Mouse (Mus musculus) ES-Bruce4 (cell line): ENCODE results near the gene Sgms1. TPM values are rescaled to one million over a fixed set of nuclear protein-coding genes. Genes with fewer than 3 reads are reported as not detected.
A peak's percentile ranks its signal among the peaks of the same experiment; 100 is the strongest.

ENCODE experiments used
- H3K27ac ChIP-seq: 2 replicates; pipeline ENCODE4 v1.5.1; 2012; ENCODE audit warnings: low read length, inconsistent platforms; ENCODE audit not compliant: insufficient read depth
- H3K27me3 ChIP-seq: 2 replicates; pipeline ENCODE4 v1.6.1; 2012; ENCODE audit warnings: mild to moderate bottlenecking, low read length, inconsistent platforms; ENCODE audit not compliant: control insufficient read depth, poor library complexity, insufficient read depth, severe bottlenecking
- H3K36me3 ChIP-seq: 2 replicates; pipeline ENCODE4 v1.6.1; 2012; ENCODE audit warnings: inconsistent platforms, mild to moderate bottlenecking, low read length, moderate library complexity; ENCODE audit not compliant: control insufficient read depth, poor library complexity, insufficient read depth, severe bottlenecking
- H3K4me1 ChIP-seq: one replicate; pipeline ENCODE4 v1.8.1; 2011; ENCODE audit warnings: low read length; ENCODE audit not compliant: control insufficient read depth, insufficient read depth
- H3K4me3 ChIP-seq: 2 replicates; pipeline ENCODE4 v1.5.1; 2011; ENCODE audit warnings: low read depth, mild to moderate bottlenecking, low read length
- H3K9ac ChIP-seq: 2 replicates; pipeline ENCODE4 v1.6.1; 2012; ENCODE audit warnings: low read depth, mild to moderate bottlenecking, inconsistent platforms; ENCODE audit not compliant: poor library complexity, severe bottlenecking
- H3K9me3 ChIP-seq: replicated peaks from 2 replicates; pipeline ENCODE4 v1.6.1; 2012; ENCODE audit warnings: mild to moderate bottlenecking, low read length, inconsistent platforms; ENCODE audit not compliant: control insufficient read depth, poor library complexity, insufficient read depth, severe bottlenecking
- CTCF ChIP-seq: IDR thresholded peaks from one replicate; pipeline ENCODE4 v1.8.1; 2011; ENCODE audit warnings: low read depth, low read length
- EP300 ChIP-seq: IDR thresholded peaks from 2 replicates; pipeline ENCODE4 v1.6.1; 2011; ENCODE audit warnings: low read depth, low read length; ENCODE audit not compliant: insufficient read depth
- POLR2A ChIP-seq: IDR thresholded peaks from one replicate; pipeline ENCODE4 v1.8.1; 2011; ENCODE audit warnings: low read length; ENCODE audit not compliant: insufficient read depth
- polyA plus RNA-seq: library from polyadenylated mRNA; stranded (reverse); fragments of >200 nt; gene quantifications from 2 replicates; pipeline ENCODE4 v1.2.4, GENCODE M21; 2011; ENCODE audit warnings: low read depth; ENCODE audit not compliant: missing spikeins, insufficient read depth, insufficient read length

Sgms1 gene
- polyA plus RNA-seq, 1 experiment = 69.7 TPM

DNA sequence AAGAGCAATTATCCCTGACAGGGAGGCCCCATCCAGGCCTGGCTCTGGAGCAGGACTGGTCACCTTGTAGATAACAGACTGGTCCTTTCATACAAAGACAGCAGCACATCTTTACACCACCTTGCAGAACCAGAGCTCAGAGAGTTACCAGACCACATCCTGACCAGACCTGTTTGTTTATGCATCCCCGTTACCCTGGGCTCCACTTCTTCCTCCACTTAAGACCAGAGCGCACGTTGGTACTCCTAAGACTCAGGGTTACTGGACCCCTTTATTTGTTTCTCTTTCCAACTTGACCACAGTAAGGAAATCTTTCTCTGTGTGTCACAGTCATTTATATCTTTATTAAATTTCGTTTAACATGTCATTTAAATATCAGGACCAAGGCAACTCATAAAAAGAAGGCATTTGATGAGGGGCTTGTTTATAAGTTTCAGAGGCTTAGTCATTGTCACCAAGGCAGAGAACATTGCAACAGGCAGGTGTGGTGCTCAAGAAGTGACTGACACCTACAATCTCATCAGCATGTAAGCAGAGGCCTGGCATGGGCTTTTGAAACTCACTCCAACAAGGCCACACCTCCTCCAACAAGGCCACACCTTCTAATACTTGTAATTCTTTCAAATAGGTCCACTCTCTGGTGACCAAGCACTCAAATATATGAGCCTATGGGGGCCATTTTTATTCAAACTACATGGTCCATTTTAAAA is 132.7 kb downstream of the Sgms1 start:
- Histone ChIP-seq H3K4me1 (peaks cover 15% of the 10 kb centered on the region), H3K9me3 (no peaks in the 10 kb centered on the region), H3K27ac (peak overlapping the region; percentile 51), H3K4me3 (no peak overlapping the region), H3K9ac (no peak overlapping the region), H3K36me3 (no peaks in the 10 kb centered on the region), H3K27me3 (no peaks in the 10 kb centered on the region)
- no peak for TF ChIP-seq EP300
- TF ChIP-seq CTCF = no peak
- TF ChIP-seq POLR2A = no peak

DNA sequence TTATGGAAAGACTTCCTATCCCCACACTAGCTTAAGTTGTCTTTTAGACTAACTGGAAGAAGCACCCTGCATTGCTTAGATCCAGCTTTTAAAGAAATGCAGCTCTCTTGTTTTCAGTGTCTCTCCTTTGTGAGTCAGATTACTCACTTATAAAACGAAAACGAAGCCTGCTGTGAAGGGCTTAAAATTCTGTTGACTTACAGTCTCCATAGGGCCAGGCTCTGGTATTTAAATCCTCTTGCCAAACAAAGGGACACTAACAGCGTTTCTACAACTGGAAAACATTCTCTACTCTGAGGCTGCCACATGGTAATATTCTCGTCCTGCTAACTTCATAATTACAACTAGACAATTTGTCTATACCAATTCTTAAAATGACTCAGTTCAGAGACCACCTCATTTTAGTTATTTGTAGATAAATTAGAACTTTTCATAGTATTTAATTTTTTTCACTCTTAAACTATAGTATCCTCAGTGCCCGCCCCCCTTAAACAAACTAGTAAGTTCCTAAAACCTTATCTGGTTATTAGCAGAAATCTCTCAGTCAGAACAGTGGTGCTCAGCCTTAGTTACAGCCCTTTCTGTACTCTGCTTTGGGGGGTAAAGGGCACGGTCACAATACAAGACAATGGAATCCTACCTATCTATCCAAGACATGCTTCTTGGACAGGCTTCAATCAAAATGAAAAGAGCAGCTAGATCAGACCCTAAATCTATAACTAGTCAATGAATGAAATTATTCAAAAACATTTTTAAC is 133.9 kb downstream of the Sgms1 start:
- Histone ChIP-seq H3K4me3 (no peak overlapping the region), H3K4me1 (peaks cover 15% of the 10 kb centered on the region), H3K36me3 (no peaks in the 10 kb centered on the region), H3K9me3 (no peaks in the 10 kb centered on the region), H3K27ac (peak overlapping the region; percentile 99), H3K9ac (no peak overlapping the region), H3K27me3 (no peaks in the 10 kb centered on the region)
- no peak for TF ChIP-seq CTCF

DNA sequence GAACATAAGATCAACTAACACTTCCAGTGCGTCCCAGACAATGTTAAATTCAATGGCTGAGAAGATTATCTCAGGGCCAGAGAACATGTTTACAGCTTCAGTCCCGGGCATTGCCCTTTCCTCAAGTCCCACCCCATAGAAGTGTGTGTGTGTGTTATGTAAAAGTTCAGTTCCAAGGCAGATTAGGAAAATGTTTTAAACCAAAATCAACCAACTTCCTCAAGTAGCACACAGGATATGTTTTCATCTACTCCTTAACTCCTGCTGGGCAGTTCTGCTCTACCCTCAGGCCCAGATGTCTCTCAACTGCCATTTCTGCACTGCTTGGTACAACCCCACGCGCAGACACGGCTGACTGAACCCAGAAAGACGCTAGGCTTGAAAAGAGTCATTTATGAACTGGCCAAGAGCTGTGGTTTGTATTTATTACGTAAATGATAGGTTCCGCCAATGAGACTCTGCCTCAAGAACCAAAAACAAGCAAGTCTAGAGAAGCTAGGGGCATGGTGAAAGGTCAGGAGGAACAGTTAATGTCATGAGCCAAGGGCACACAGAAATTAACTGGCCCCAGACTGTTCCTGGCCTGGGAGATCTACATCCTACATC is 134.7 kb downstream of the Sgms1 start:
- TF ChIP-seq CTCF (no peak), EP300 (no peak), POLR2A (no peak)
- no peaks in the 10 kb centered on the region for H3K9me3 ChIP-seq
- peak overlapping the region; percentile 99 for H3K27ac ChIP-seq

DNA sequence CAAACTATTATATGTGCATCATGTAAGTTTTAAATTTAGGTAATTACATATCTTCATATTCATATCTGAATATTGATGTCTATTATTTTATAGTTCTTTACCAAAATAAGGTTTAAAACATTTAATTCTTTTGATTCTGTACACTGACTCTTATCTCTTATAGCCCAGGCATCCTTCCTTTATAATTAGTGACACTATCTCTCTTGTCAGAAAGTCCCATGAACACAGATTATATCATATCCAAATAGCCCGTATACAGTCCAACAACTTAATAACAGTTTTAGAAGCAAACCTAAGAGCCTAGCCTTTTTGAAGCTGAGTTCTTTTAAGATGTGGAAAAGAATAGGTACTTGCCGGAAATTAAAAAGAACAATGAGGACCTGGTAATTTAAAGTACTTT is 135.3 kb downstream of the Sgms1 start:
- Histone ChIP-seq H3K9ac (no peak overlapping the region), H3K27ac (no peak overlapping the region), H3K4me1 (peaks cover 17% of the 10 kb centered on the region), H3K9me3 (no peaks in the 10 kb centered on the region), H3K36me3 (no peaks in the 10 kb centered on the region), H3K27me3 (no peaks in the 10 kb centered on the region), H3K4me3 (no peak overlapping the region)
- TF ChIP-seq EP300 = no peak
- no peak for TF ChIP-seq POLR2A
- no peak for TF ChIP-seq CTCF

More for the DNA sequence above, 134.7 kb downstream of the Sgms1 start:
- no peak overlapping the region for H3K9ac ChIP-seq
- no peaks in the 10 kb centered on the region for H3K36me3 ChIP-seq
- peaks cover 17% of the 10 kb centered on the region for H3K4me1 ChIP-seq
- H3K27me3 ChIP-seq = no peaks in the 10 kb centered on the region
- no peak overlapping the region for H3K4me3 ChIP-seq

GRCm38 (mm10) chr19:32252987-32253386 is 136.5 kb downstream of the Sgms1 start:
- TF ChIP-seq EP300 (no peak), POLR2A (no peak), CTCF (no peak)
- no peaks in the 10 kb centered on the region for H3K27me3 ChIP-seq
- no peaks in the 10 kb centered on the region for H3K9me3 ChIP-seq
- no peak overlapping the region for H3K4me3 ChIP-seq
- H3K4me1 ChIP-seq = peaks cover 17% of the 10 kb centered on the region
- no peaks in the 10 kb centered on the region for H3K36me3 ChIP-seq
- H3K27ac ChIP-seq = peak overlapping the region; percentile 0; the same call in 1 of the 2 replicates
- H3K9ac ChIP-seq = no peak overlapping the region

GRCm38 (mm10) chr19:32252451-32252850 is 137.1 kb downstream of the Sgms1 start:
- Histone ChIP-seq H3K27me3 (no peaks in the 10 kb centered on the region), H3K27ac (peak overlapping the region; percentile 0; the same call in 1 of the 2 replicates), H3K36me3 (no peaks in the 10 kb centered on the region), H3K4me3 (no peak overlapping the region), H3K9me3 (no peaks in the 10 kb centered on the region), H3K4me1 (peaks cover 17% of the 10 kb centered on the region), H3K9ac (no peak overlapping the region)
- TF ChIP-seq POLR2A (no peak), CTCF (no peak), EP300 (no peak)
